Mouse (Mus musculus): ENCODE results near the gene Smo. TPM values are rescaled to one million over a fixed set of nuclear protein-coding genes. Genes with fewer than 3 reads are reported as not detected.

Gene Smo
- total and polyA plus RNA-seq, 2 experiments from 2014 or later: 8.3 to 38.2 TPM

GRCm38 (mm10) chr6:29783960-29784359, 48.7 kb downstream of the Smo start:
- Histone ChIP-seq H3K36me3 (ENCODE audit: insufficient read depth) (no peaks in the 10 kb centered on the region), H3K4me3 (ENCODE audit: low read depth, low read length) (no peak overlapping the region), H3K4me2 (ENCODE audit: low read depth) (no peak overlapping the region), H3K27ac (ENCODE audit: low read depth, low read length) (no peak overlapping the region), H3K27me3 (ENCODE audit: insufficient read depth, low read length) (no peaks in the 10 kb centered on the region), H3K9ac (no peak overlapping the region), H3K9me3 (ENCODE audit: low read length) (no peaks in the 10 kb centered on the region), H3K4me1 (ENCODE audit: insufficient read depth) (0 out of 2 replicates have a peak, but pooled peaks cover 4% of the 10 kb centered on the region)
- DNase-seq: no peak
- no peak for ATAC-seq
- 90% methylated on average over 6 of the region's 6 CpGs for WGBS
- no peak for TF ChIP-seq CTCF (IDR thresholded peaks at IDR 0.05; ENCODE audit: low read depth)

DNA sequence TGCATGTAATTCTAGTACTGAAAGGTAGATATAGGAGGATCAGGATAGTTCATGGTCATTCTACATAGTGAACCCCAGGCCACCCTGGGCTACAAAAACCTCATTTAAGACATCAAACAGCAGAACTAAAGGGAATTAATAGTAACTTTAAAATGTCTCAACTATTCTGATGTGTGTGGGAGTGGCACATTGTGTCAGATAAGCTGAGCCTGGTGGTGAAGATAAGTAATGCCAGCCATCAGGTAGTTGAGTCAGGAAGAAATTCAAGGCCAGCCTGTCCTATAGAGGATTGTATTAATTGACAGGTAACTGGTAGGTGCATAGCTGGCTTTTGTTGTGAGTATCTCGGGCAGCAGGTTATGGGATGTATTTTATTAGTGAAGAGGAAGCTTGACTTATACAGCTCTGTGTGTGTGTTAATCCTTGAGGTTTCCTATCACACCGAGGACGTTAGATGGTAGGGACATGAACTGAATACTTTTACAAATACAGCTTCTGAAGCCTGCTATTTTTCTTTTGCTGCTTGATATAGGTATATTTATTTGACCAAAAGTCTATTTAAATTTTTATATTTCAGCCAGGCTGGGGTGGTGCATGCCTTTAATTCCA, 49.2 kb downstream of the Smo start:
- no peak for ATAC-seq
- Histone ChIP-seq H3K9ac (no peak overlapping the region), H3K27me3 (ENCODE audit: insufficient read depth, low read length) (no peaks in the 10 kb centered on the region), H3K27ac (ENCODE audit: low read depth, low read length) (no peak overlapping the region), H3K4me1 (ENCODE audit: insufficient read depth) (0 out of 2 replicates have a peak, but pooled peaks cover 6% of the 10 kb centered on the region), H3K4me3 (ENCODE audit: low read depth, low read length) (no peak overlapping the region), H3K9me3 (ENCODE audit: low read length) (no peaks in the 10 kb centered on the region), H3K4me2 (ENCODE audit: low read depth) (no peak overlapping the region), H3K36me3 (ENCODE audit: insufficient read depth) (no peaks in the 10 kb centered on the region)
- TF ChIP-seq CTCF (IDR thresholded peaks at IDR 0.05; ENCODE audit: low read depth): no peak
- no peak for DNase-seq
- WGBS: 93% methylated on average over 3 of the region's 3 CpGs

GRCm38 (mm10) chr6:29785759-29786158, 50.5 kb downstream of the Smo start:
- DNase-seq (no peak), ATAC-seq (no peak)
- Histone ChIP-seq H3K27ac (ENCODE audit: low read depth, low read length) (no peak overlapping the region), H3K9me3 (ENCODE audit: low read length) (no peaks in the 10 kb centered on the region), H3K4me2 (ENCODE audit: low read depth) (no peak overlapping the region), H3K4me1 (ENCODE audit: insufficient read depth) (0 out of 2 replicates have a peak, but pooled peaks cover 6% of the 10 kb centered on the region), H3K9ac (no peak overlapping the region), H3K4me3 (ENCODE audit: low read depth, low read length) (no peak overlapping the region), H3K36me3 (ENCODE audit: insufficient read depth) (no peaks in the 10 kb centered on the region), H3K27me3 (ENCODE audit: insufficient read depth, low read length) (no peaks in the 10 kb centered on the region)
- TF ChIP-seq CTCF (IDR thresholded peaks at IDR 0.05; ENCODE audit: low read depth): no peak
- 81% methylated on average over 5 of the region's 5 CpGs for WGBS

DNA sequence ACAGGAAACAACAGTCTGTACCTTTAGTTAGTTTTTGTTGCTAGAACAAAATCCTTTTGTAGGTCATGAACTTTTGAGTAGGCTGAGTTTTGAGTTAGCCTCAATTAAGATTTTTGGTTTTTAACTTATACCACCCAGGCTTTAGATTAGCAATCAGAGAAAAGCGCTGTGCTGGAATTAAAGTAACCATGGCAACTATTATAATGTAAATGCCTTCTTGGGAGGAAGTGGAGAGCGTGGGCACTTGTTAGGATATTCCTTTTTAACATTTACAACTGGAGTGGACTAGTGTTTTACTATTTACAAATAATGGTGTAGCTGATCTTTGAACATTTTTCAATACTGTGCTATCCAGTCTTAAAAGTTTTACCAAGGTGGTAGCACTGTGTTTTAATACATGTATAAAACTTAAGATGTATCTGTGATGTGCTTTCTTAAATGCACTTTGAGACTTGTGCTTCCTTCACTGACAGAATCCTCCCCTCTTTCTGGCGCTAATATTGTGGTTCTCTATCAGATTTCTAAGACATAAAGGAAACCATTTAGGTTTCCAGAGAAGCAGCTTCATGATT, 53.6 kb downstream of the Smo start:
- TF ChIP-seq CTCF (IDR thresholded peaks at IDR 0.05; ENCODE audit: low read depth): no peak
- H3K36me3 ChIP-seq (ENCODE audit: insufficient read depth): no peaks in the 10 kb centered on the region
- 0 out of 2 replicates have a peak, but pooled peaks cover 6% of the 10 kb centered on the region for H3K4me1 ChIP-seq (ENCODE audit: insufficient read depth)
- DNase-seq (peak; percentile 37), ATAC-seq (peak; percentile 47; the same call in 1 of the 2 replicates)
- no peak overlapping the region for H3K4me2 ChIP-seq (ENCODE audit: low read depth)
- no peaks in the 10 kb centered on the region for H3K27me3 ChIP-seq (ENCODE audit: insufficient read depth, low read length)
- 7% methylated on average over 3 of the region's 3 CpGs for WGBS
- H3K27ac ChIP-seq (ENCODE audit: low read depth, low read length): no peak overlapping the region
- H3K4me3 ChIP-seq (ENCODE audit: low read depth, low read length): no peak overlapping the region
- H3K9ac ChIP-seq: no peak overlapping the region
- H3K9me3 ChIP-seq (ENCODE audit: low read length): no peaks in the 10 kb centered on the region

- no peak for DNase-seq
- H3K4me1 ChIP-seq (ENCODE audit: insufficient read depth): 0 out of 2 replicates have a peak, but pooled peaks cover 6% of the 10 kb centered on the region
- ATAC-seq: no peak
- H3K4me3 ChIP-seq (ENCODE audit: low read depth, low read length): no peak overlapping the region
- no peak overlapping the region for H3K4me2 ChIP-seq (ENCODE audit: low read depth)
- 90% methylated on average over 3 of the region's 3 CpGs for WGBS
- H3K27ac ChIP-seq (ENCODE audit: low read depth, low read length): no peak overlapping the region
- H3K36me3 ChIP-seq (ENCODE audit: insufficient read depth): no peaks in the 10 kb centered on the region
- no peak overlapping the region for H3K9ac ChIP-seq
- no peaks in the 10 kb centered on the region for H3K27me3 ChIP-seq (ENCODE audit: insufficient read depth, low read length)
- TF ChIP-seq CTCF (IDR thresholded peaks at IDR 0.05; ENCODE audit: low read depth): no peak
- no peaks in the 10 kb centered on the region for H3K9me3 ChIP-seq (ENCODE audit: low read length)
These were observed 54.9 kb downstream of the Smo start for GRCm38 (mm10) chr6:29790014-29790698.

GRCm38 (mm10) chr6:29793520-29793919, 58.2 kb downstream of the Smo start:
- Histone ChIP-seq H3K4me3 (ENCODE audit: low read depth, low read length) (no peak overlapping the region), H3K36me3 (ENCODE audit: insufficient read depth) (no peaks in the 10 kb centered on the region), H3K9ac (no peak overlapping the region), H3K9me3 (ENCODE audit: low read length) (no peaks in the 10 kb centered on the region), H3K27ac (ENCODE audit: low read depth, low read length) (no peak overlapping the region), H3K27me3 (ENCODE audit: insufficient read depth, low read length) (no peaks in the 10 kb centered on the region), H3K4me2 (ENCODE audit: low read depth) (no peak overlapping the region), H3K4me1 (ENCODE audit: insufficient read depth) (0 out of 2 replicates have a peak, but pooled peaks cover 6% of the 10 kb centered on the region)
- WGBS: 83% methylated on average over 1 of the region's 1 CpGs
- DNase-seq (no peak), ATAC-seq (no peak)
- no peak for TF ChIP-seq CTCF (IDR thresholded peaks at IDR 0.05; ENCODE audit: low read depth)

- no peak overlapping the region for H3K4me3 ChIP-seq (ENCODE audit: low read depth, low read length)
- H3K27ac ChIP-seq (ENCODE audit: low read depth, low read length): no peak overlapping the region
- DNase-seq: no peak
- H3K9me3 ChIP-seq (ENCODE audit: low read length): no peaks in the 10 kb centered on the region
- H3K4me1 ChIP-seq (ENCODE audit: insufficient read depth): no peaks in the 10 kb centered on the region
- H3K36me3 ChIP-seq (ENCODE audit: insufficient read depth): no peaks in the 10 kb centered on the region
- H3K9ac ChIP-seq: no peak overlapping the region
- no peak overlapping the region for H3K4me2 ChIP-seq (ENCODE audit: low read depth)
- no peak for ATAC-seq
- no peak for TF ChIP-seq CTCF (IDR thresholded peaks at IDR 0.05; ENCODE audit: low read depth)
- WGBS: 90% methylated on average over 6 of the region's 6 CpGs
- H3K27me3 ChIP-seq (ENCODE audit: insufficient read depth, low read length): no peaks in the 10 kb centered on the region
These were observed 59.3 kb downstream of the Smo start for GRCm38 (mm10) chr6:29794582-29794981.

All from forebrain, postnatal 0 days (tissue).